Mouse (Mus musculus): ENCODE data around the gene Ssmem1.

- TF ChIP-seq EP300 (IDR thresholded peaks at IDR 0.05; ENCODE audit: insufficient read depth, low read depth, low read length) (no peak), POLR2A (IDR thresholded peaks at IDR 0.05; ENCODE audit: insufficient read depth, low read length) (no peak), CTCF (IDR thresholded peaks at IDR 0.05; ENCODE audit: low read depth, low read length) (no peak)
These were observed 19.2 kb downstream of the Ssmem1 start for GRCm38 (mm10) chr6:30528800-30529199.

Data from ES-Bruce4 (cell line).